Mouse (Mus musculus) T-cell, adult 2 months (primary cell): ENCODE measurements at regions not wholly inside any gene's neighbourhood (a gene's known extent, or its start where the extent isn't known, plus 50 kb on each side); places are given as distances from the start of the nearest gene placed in this dataset.
"Not testable (repeated sequence)": the region's sequence is repeated elsewhere in the genome, so short reads cannot be mapped to it uniquely, and the experiment has no call there.

Source experiments
- DNase-seq: peaks from one replicate; pipeline ENCODE4 v3.0.0; 2022; ENCODE audit warnings: low spot score

DNA sequence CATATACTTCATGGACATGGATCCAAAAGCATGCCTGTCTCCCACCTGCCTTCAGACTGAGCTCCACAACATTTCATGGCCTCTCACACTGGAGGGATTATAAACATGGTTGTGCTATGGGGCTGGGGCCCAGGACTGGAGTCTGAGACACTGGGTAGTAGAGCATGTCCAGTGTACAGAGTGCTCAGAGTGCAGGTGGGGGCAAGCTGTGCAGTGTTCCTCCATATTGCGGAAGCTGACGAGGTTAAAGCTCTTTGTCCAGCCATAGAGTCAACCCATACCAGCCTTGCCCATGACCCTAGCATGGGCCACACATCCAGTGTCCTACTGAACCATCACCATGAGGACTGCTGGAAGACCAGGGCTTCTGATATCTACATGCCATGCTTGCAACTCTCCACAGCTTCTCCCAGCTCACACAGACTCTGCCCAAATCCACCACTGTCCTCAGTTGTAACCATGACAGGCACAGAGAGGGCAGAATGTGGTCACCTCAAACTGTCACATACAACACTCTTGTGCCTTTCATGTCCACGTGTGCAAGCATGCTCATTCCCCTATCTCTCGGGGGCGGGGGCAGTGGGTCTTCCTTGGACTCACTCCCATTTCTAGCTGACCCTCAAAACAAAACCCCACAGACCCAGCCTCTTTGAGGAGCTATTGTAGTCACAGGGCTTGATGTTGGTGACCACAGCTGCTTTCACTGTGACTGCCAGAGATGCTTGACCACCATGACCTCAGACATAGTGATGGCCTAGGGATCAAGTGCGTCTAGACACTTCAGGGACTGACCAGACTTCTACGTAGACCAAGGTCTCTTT lies 55.9 kb downstream of the Tmem121 start:
- no peak for DNase-seq

GRCm38 (mm10) chr12:113242194-113242510 lies 56.4 kb downstream of the Tmem121 start:
- no peak for DNase-seq

DNA sequence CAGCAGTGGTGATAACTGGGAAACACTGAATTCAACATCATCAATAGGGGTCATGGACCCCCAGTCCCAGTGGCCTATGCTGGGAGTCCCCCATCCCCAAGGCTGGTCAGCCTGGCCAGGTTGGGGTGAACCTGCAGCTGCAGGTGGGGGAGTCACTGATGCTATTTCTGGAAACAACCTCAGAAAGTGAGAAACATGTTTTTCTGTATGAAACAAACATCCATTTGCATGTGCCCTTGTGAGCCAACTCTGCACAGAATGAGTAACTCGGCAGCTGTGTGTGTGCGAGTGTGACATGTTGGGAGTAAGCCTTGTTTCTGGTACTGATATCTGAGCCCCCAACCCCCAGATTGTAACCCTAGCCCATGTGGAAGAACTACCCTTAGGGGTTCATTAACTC lies 59.0 kb downstream of the Tmem121 start:
- no peak for DNase-seq

- DNase-seq = not testable (repeated sequence)
These were observed 68.0 kb downstream of the Tmem121 start for GRCm38 (mm10) chr12:113253446-113254424.

DNA sequence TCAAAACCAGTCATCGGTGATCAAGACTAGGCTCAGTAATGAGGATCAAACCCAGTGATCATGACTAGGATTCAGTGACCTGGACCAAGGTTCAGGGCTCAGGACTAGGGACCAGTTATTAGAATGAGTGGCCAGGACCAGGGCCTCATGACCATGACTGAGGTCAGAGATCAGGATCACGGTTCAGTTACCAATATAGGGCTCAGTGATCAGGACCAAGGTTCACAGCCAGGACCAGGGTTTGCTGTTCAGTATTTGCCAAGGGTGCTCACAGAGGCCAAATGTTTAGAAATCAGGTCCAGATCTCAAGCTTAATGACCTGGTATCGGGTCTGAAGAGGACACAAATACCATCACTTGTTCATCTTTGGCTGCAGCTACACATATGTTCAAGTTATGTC lies 69.6 kb downstream of the Tmem121 start:
- no peak for DNase-seq

DNA sequence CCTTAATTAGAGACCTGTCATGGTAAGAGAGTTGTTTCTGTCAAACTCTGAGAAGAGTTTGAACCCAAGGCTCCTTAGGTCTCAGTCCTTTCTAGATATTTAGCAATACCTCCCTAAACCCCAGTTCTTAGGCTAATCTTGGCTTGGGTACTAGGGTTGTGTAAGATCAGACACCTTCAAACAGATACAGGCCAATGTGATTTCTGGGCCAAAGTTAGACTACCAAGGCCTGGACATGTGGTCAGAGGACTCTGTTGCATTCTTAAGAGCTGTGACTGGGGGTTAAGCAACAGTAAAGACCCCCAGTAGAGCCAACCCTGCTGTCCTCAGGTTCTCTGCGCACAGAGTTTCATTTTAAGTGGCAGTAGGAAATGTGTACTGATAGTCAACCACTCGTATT lies 70.9 kb downstream of the Tmem121 start:
- DNase-seq = no peak

DNA sequence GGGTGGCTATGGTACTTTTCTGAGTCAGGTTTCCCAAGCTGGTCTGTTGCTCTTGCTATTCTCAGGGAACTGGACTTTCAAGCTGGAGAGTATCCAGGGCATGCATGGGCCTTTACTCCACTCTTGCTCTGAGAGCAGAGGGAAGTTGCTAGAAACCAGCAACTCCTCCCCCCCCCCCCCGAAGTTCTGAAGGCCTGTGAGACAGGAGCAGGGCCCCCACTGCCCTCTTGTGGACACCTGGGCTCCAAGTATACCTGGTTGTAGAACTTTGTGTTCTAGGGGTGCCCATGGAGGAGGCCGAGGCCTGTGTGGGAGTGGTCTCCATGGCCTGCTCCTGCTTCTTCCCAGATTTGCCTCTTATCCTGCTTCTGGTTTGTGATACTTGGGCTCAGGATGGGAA lies 71.5 kb downstream of the Tmem121 start:
- DNase-seq = no peak

- DNase-seq = no peak
These were observed 73.7 kb downstream of the Tmem121 start for GRCm38 (mm10) chr12:113259476-113259875.

GRCm38 (mm10) chr12:113260304-113260703 lies 74.6 kb downstream of the Tmem121 start:
- DNase-seq = no peak

DNA sequence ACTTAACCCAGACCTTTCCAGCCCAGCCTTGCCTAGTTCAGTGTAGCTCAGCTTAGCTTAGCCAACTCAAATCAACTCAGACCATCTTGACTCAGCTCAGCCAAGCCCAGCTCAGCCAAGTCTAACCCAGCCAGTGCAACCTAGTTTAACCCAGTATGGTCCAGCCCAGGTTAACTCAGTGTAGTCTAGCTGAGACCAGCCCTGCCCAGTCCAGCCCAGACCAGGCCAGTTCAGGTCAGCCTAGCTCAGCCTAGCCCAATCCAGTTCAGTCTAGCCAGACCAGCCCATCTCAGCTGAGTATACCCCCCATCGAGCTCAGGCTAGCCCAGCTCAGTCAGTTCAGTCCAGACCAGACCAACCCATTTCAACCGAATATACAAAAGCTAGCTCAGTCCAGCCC lies 90.2 kb downstream of the Tmem121 start:
- no peak for DNase-seq

- no peak for DNase-seq
These were observed 90.7 kb downstream of the Tmem121 start for GRCm38 (mm10) chr12:113276355-113276942.

GRCm38 (mm10) chr12:113277741-113278140 lies 92.0 kb downstream of the Tmem121 start:
- DNase-seq = no peak

GRCm38 (mm10) chr12:113292029-113292809 lies 106.5 kb downstream of the Tmem121 start:
- no peak for DNase-seq

GRCm38 (mm10) chr12:113295924-113296323 lies 110.2 kb downstream of the Tmem121 start:
- DNase-seq = no peak

DNA sequence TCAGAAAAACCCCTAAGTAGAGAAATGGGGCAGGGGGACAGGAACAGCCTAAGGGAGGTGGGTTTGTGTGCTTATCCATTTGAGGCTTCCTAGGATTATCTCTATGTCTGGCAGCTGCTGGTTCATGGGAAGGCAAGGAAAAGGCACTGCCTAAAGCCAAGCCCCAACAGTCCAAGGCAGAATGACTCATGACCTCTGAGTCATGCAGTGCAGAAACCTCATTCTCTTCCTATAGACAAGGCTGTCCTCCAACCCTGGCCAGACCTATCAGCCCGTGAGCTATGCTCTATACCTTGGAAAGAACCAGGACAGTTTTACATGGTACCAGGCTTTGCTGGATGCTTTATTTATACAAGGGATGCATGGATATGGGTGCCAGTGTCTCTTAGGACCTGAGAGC lies 120.2 kb downstream of the Tmem121 start:
- DNase-seq = no peak

- no peak for DNase-seq
These were observed 127.6 kb downstream of the Tmem121 start for GRCm38 (mm10) chr12:113313319-113313718.

DNA sequence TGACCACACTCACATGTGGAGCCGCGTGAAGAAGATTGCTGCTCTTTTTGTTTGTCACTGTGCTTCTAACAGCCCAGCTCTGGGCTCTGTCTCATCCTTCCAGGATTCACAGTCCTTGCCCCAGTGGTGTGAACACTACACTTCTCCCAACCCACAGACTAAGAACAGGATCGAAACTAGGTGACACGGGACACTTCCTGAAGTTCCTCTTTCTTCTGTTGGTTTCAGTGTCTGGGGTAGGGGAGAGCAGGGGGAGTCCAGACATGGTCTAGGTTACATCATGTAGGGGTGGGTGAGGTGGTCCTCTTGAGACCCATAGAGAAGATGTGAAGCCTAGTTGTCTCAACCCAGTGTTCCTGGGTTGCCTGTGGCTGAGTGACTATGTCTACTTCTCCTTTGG lies 128.9 kb downstream of the Tmem121 start:
- DNase-seq = no peak

DNA sequence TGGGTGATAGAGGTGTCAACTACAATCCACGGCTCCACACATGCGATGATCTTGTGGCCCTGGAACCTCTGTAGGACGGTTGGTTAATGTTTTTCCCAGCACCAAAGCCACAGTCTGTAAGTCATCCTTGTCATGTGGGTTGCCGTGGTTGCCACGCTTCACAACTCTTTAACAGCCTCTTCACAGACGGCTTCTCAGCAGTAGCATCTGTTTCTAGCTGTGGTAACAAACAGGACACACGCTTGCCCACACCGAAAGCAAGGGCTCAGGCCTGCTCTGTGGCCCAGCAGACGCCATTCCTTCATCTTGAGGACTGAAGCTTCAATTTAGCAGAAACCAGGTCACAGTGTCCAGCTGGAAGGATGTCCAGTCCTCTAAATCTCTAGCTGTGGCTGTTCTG lies 135.4 kb downstream of the Tmem121 start:
- DNase-seq = no peak

DNA sequence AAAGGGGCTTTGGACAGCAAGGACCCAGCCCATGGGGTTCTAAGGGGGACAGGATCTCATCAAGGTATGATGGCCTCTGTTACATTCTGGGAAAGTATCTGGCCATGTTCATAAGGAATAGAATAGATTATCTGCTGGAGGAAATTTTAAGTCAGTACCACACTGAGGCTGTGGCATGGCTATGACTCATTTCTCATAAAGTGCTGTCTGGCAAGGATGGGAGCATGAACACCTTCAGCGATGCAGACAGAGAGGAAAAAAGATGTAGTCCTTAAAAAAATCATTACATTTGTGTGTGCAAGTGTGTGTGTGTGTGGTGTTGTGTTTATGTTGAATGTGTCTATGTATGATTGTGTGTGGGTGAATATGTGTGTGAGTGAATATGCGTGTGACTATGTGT lies 136.4 kb downstream of the Tmem121 start:
- DNase-seq = no peak

- no peak for DNase-seq
These were observed 142.1 kb downstream of the Tmem121 start for GRCm38 (mm10) chr12:113327851-113328250.

DNA sequence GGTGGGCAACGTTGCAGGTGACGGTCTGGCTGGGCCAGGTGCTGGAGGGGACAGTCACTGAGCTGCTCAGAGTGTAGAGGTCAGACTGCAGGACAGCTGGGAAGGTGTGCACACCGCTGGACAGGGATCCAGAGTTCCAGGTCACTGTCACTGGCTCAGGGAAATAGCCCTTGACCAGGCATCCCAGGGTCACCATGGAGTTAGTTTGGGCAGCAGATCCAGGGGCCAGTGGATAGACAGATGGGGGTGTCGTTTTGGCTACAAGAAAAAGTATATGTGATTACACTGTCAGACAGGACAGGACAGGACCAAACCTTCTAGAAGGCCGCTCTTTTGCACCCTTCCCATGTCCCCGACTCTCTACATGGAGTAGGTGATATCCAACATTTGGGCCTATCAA lies 144.5 kb downstream of the Tmem121 start:
- no peak for DNase-seq

GRCm38 (mm10) chr12:113332226-113332625 lies 146.5 kb downstream of the Tmem121 start:
- no peak for DNase-seq
